Comparison of ENCODE assay signal across 14 mouse cellular contexts in the genomic region with DNA sequence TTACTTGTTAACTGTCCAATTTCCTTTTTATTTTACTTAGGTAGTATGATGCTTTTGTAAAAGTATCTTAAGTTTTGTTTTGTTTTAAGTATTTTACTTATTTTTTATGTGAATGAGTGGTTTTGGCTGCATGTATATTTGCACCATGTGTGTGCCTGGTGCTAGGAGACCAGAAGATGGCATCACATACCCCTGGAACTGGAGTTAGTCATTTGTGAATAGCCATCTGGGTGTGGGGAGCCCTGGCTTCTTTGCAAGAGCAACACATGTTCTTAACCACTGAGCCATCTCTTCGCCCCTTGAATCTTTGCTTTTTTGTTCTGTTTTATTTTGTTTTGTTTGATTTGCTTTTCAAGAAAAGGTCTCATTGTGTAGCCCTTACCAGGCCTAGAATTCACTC. TPM values are rescaled to one million over a fixed set of nuclear protein-coding genes. Genes with fewer than 3 reads are reported as not detected.
A peak's percentile ranks its signal among the peaks of the same experiment; 100 is the strongest.
DNase-seq lines count a peak whose midpoint lies in the region; ATAC-seq and TF ChIP-seq lines count a peak whose summit lies in the region.
"Had no signal": no experiment of that assay in that cellular context is flagged by ENCODE, and none has a peak within 500 bp of the region (broad histone marks: within the 10 kb centered on the region; RNA-seq: fewer than 3 reads in every experiment).

No protein-coding gene starts in this region.

- 0 out of 2 replicates have a peak overlapping the region, but pooled peaks have one; percentile 5 for H3K9ac ChIP-seq in forebrain, embryonic 15.5 days (replicated peaks)
- H3K9ac ChIP-seq in forebrain, embryonic 11.5 days (ENCODE audit: low read length): no peak overlapping the region
- H3K9ac ChIP-seq in kidney, postnatal 0 days (ENCODE audit: low read depth, low read length): no peak overlapping the region
- H3K9ac ChIP-seq in liver, embryonic 15.5 days: no peak overlapping the region

- DNase-seq in forebrain, embryonic 11.5 days (ENCODE audit: low spot score): no peak
- DNase-seq in kidney, postnatal 0 days (ENCODE audit: low spot score): no peak
- no peak for DNase-seq in kidney, postnatal 14 days
- DNase-seq in adipocyte (ENCODE audit: low spot score): peak; percentile 34
- DNase-seq in cerebellum, adult 9-10 months: no peak
- DNase-seq in left cerebral cortex, adult 11 months (ENCODE audit: low spot score): no peak
- DNase-seq: cerebellum, postnatal 25 days; kidney, adult 11 months; midbrain, embryonic 14.5 days; thymus, adult 18-20 months had no signal

- peaks cover 18% of the 10 kb centered on the region for H3K36me3 ChIP-seq in forebrain, embryonic 15.5 days
- H3K36me3 ChIP-seq in forebrain, embryonic 11.5 days (ENCODE audit: control insufficient read depth, insufficient read depth, low read length): peaks cover 9% of the 10 kb centered on the region; the same call in 1 of the 2 replicates
- peaks cover 15% of the 10 kb centered on the region; the same call in 1 of the 2 replicates for H3K36me3 ChIP-seq in kidney, postnatal 0 days (ENCODE audit: insufficient read depth, low read length)
- peaks cover 34% of the 10 kb centered on the region for H3K36me3 ChIP-seq in liver, embryonic 15.5 days (replicated peaks)

- WGBS in forebrain, embryonic 15.5 days: 89% methylated on average over 1 of the region's 1 CpGs
- 86% methylated on average over 1 of the region's 1 CpGs for WGBS in forebrain, embryonic 11.5 days
- 96% methylated on average over 1 of the region's 1 CpGs for WGBS in kidney, postnatal 0 days
- 72% methylated on average over 1 of the region's 1 CpGs for WGBS in liver, embryonic 15.5 days (ENCODE audit: insufficient replicate concordance)

- no peak for ATAC-seq in forebrain, embryonic 15.5 days (replicated peaks)
- ATAC-seq in forebrain, embryonic 11.5 days (replicated peaks; ENCODE audit: low FRiP score): no peak
- no peak for ATAC-seq in kidney, postnatal 0 days (replicated peaks; ENCODE audit: low FRiP score, low read depth)
- no peak for ATAC-seq in liver, embryonic 15.5 days (ENCODE audit: insufficient read depth)
- ATAC-seq: lung, postnatal 0 days had no signal

- H3K4me1 ChIP-seq in forebrain, embryonic 15.5 days: peaks cover 26% of the 10 kb centered on the region
- H3K4me1 ChIP-seq in forebrain, embryonic 11.5 days (replicated peaks; ENCODE audit: control insufficient read depth, insufficient read depth, low read length): peaks cover 4% of the 10 kb centered on the region; the same call in 1 of the 2 replicates
- peaks cover 3% of the 10 kb centered on the region for H3K4me1 ChIP-seq in kidney, postnatal 0 days (replicated peaks; ENCODE audit: insufficient read depth, low read length)
- peaks cover 32% of the 10 kb centered on the region for H3K4me1 ChIP-seq in liver, embryonic 15.5 days (replicated peaks)

- no peak overlapping the region for H3K4me3 ChIP-seq in forebrain, embryonic 15.5 days
- no peak overlapping the region for H3K4me3 ChIP-seq in forebrain, embryonic 11.5 days (ENCODE audit: low read depth, low read length)
- H3K4me3 ChIP-seq in kidney, postnatal 0 days (replicated peaks; ENCODE audit: low read depth, low read length): no peak overlapping the region
- no peak overlapping the region for H3K4me3 ChIP-seq in liver, embryonic 15.5 days (replicated peaks)

- H3K27me3 ChIP-seq in forebrain, embryonic 15.5 days: no peaks in the 10 kb centered on the region
- H3K27me3 ChIP-seq in forebrain, embryonic 11.5 days (ENCODE audit: control insufficient read depth, insufficient read depth, low read length): no peaks in the 10 kb centered on the region
- H3K27me3 ChIP-seq in kidney, postnatal 0 days (ENCODE audit: insufficient read depth, low read length): no peaks in the 10 kb centered on the region
- no peaks in the 10 kb centered on the region for H3K27me3 ChIP-seq in liver, embryonic 15.5 days

- H3K4me2 ChIP-seq in forebrain, embryonic 15.5 days (replicated peaks): no peak overlapping the region
- no peak overlapping the region for H3K4me2 ChIP-seq in forebrain, embryonic 11.5 days (ENCODE audit: low read depth, low read length, severe bottlenecking)
- peak overlapping the region; percentile 39 for H3K4me2 ChIP-seq in kidney, postnatal 0 days (ENCODE audit: low read length)
- H3K4me2 ChIP-seq in liver, embryonic 15.5 days: peak overlapping the region; percentile 40

- no peaks in the 10 kb centered on the region for H3K9me3 ChIP-seq in forebrain, embryonic 15.5 days
- no peaks in the 10 kb centered on the region for H3K9me3 ChIP-seq in forebrain, embryonic 11.5 days (ENCODE audit: control insufficient read depth, low read length)
- no peaks in the 10 kb centered on the region for H3K9me3 ChIP-seq in kidney, postnatal 0 days (replicated peaks; ENCODE audit: low read length)
- no peaks in the 10 kb centered on the region for H3K9me3 ChIP-seq in liver, embryonic 15.5 days (replicated peaks)

- TF ChIP-seq CTCF in kidney, postnatal 0 days (IDR thresholded peaks at IDR 0.05; ENCODE audit: low read depth): peak; percentile 20; the same call in 1 of the 2 replicates

- H3K27ac ChIP-seq in forebrain, embryonic 15.5 days (replicated peaks): no peak overlapping the region
- no peak overlapping the region for H3K27ac ChIP-seq in forebrain, embryonic 11.5 days (ENCODE audit: low read depth, low read length)
- H3K27ac ChIP-seq in kidney, postnatal 0 days: no peak overlapping the region
- H3K27ac ChIP-seq in liver, embryonic 15.5 days (replicated peaks): no peak overlapping the region
- H3K27ac ChIP-seq: left cerebral cortex, adult 2 months had no signal

RNA-seq across cellular contexts. Expression of gene Slf2, which starts 2.2 kb away (rescaled TPM):
- 30.0 and 32.3 TPM in 2 replicates for polyA plus RNA-seq in forebrain, embryonic 15.5 days (2015; fragmentation: Nextera tagmentation; extraction: Ambion mirVana)
- 55.6 and 59.3 TPM in 2 replicates for polyA plus RNA-seq in forebrain, embryonic 11.5 days (2014; fragmentation: Nextera tagmentation; extraction: Ambion mirVana)
- polyA plus RNA-seq in kidney, postnatal 0 days (2015; fragmentation: Nextera tagmentation; extraction: Ambion mirVana): 19.4 and 21.7 TPM in 2 replicates
- 10.9 and 11.2 TPM in 2 replicates for polyA plus RNA-seq in liver, embryonic 15.5 days (2015; fragmentation: Nextera tagmentation; extraction: Ambion mirVana)

RNA-seq across cellular contexts. Expression of gene Sema4g, which starts 55.8 kb away (rescaled TPM):
- polyA plus RNA-seq in forebrain, embryonic 15.5 days (2015; fragmentation: Nextera tagmentation; extraction: Ambion mirVana): 14.4 and 15.5 TPM in 2 replicates
- polyA plus RNA-seq in forebrain, embryonic 11.5 days (2014; fragmentation: Nextera tagmentation; extraction: Ambion mirVana): 7.1 and 7.4 TPM in 2 replicates
- polyA plus RNA-seq in kidney, postnatal 0 days (2015; fragmentation: Nextera tagmentation; extraction: Ambion mirVana): 3.2 and 3.7 TPM in 2 replicates
- 4.4 and 5.6 TPM in 2 replicates for polyA plus RNA-seq in liver, embryonic 15.5 days (2015; fragmentation: Nextera tagmentation; extraction: Ambion mirVana)

Comparison
In these comparisons a context has a peak if more than half of its experiments do, and no peak if none do; other contexts are left out.
1. H3K4me2 ChIP-seq: peak in kidney, postnatal 0 days (single experiment) and liver, embryonic 15.5 days (single experiment); none in forebrain, embryonic 15.5 days (single experiment) and forebrain, embryonic 11.5 days (single experiment).